Mouse (Mus musculus) forebrain, embryonic 16.5 days (tissue): ENCODE data around the gene Nr2f6. TPM values are rescaled to one million over a fixed set of nuclear protein-coding genes. Genes with fewer than 3 reads are reported as not detected.
A peak's percentile ranks its signal among the peaks of the same experiment; 100 is the strongest.

Source experiments
- ATAC-seq: fragments of 200-750 bp; cut with Nextera tagmentation; 2 replicates; pipeline ENCODE4 v1.8.0; 2017; ENCODE audit warnings: mild to moderate bottlenecking, moderate library complexity
- H3K27ac ChIP-seq: fragments of 300-500 bp; sonication (generic); 2 replicates; pipeline ENCODE4 v1.5.1; 2014; ENCODE audit warnings: low read length, control low read depth
- H3K27me3 ChIP-seq: fragments of 300-500 bp; sonication (generic); replicated peaks from 2 replicates; pipeline ENCODE4 v1.6.1; 2014; ENCODE audit warnings: low read length; ENCODE audit not compliant: control insufficient read depth, insufficient read depth
- H3K36me3 ChIP-seq: fragments of 300-500 bp; sonication (generic); 2 replicates; pipeline ENCODE4 v1.6.1; 2014; ENCODE audit not compliant: control insufficient read depth, insufficient read depth
- H3K4me1 ChIP-seq: fragments of 300-500 bp; sonication (generic); replicated peaks from 2 replicates; pipeline ENCODE4 v1.6.1; 2014; ENCODE audit warnings: low read length; ENCODE audit not compliant: control insufficient read depth, insufficient read depth
- H3K4me2 ChIP-seq: fragments of 300-500 bp; sonication (generic); 2 replicates; pipeline ENCODE4 v1.6.1; 2014; ENCODE audit warnings: mild to moderate bottlenecking, low read length, control low read depth
- H3K4me3 ChIP-seq: fragments of 300-500 bp; sonication (generic); replicated peaks from 2 replicates; pipeline ENCODE4 v1.5.1; 2014; ENCODE audit warnings: mild to moderate bottlenecking, low read length, control low read depth
- H3K9ac ChIP-seq: fragments of 300-500 bp; sonication (generic); replicated peaks from 2 replicates; pipeline ENCODE4 v1.6.1; 2014; ENCODE audit warnings: low read depth, low read length, control low read depth
- H3K9me3 ChIP-seq: fragments of 300-500 bp; sonication (generic); 2 replicates; pipeline ENCODE4 v1.6.1; 2016; ENCODE audit warnings: low read length; ENCODE audit not compliant: control insufficient read depth
- WGBS: fragments of 180-500 bp; shearing (Covaris S2); extraction: QIAGEN DNeasy Blood & Tissue Kit; methylation state at CpG from one replicate; pipeline ENCODE4 v1.1.7; 2014; 5-methylcytosine and 5-hydroxymethylcytosine counted together
- polyA plus RNA-seq: library from polyadenylated mRNA; unstranded; fragments of >200 nt; fragmentation: Nextera tagmentation; extraction: Ambion mirVana; gene quantifications from 2 replicates; pipeline ENCODE4 v1.2.1, GENCODE M21; 2015

The Nr2f6 gene
- polyA plus RNA-seq, 1 experiment from 2014 or later = 11.8 TPM

GRCm38 (mm10) chr8:71371236-71371848 is 10.4 kb downstream of the Nr2f6 start, which contains the start of gene Ocel1:
Ocel1 (plus strand) TSS chr8:71371298.
- peaks cover 25% of the 10 kb centered on the region for H3K4me1 ChIP-seq
- WGBS = under 1% methylated on average over 68 of the region's 68 CpGs
- peak; percentile 87 for ATAC-seq
- peak within 1 kb of the TSS; percentile 92 for H3K27ac ChIP-seq
- peak within 1 kb of the TSS; percentile 55 for H3K4me2 ChIP-seq
- H3K9ac ChIP-seq = peak within 1 kb of the TSS; percentile 73
- H3K36me3 ChIP-seq = no peaks in the 10 kb centered on the region
- H3K9me3 ChIP-seq = no peaks in the 10 kb centered on the region
- H3K4me3 ChIP-seq = peak within 1 kb of the TSS; percentile 89
- no peaks in the 10 kb centered on the region for H3K27me3 ChIP-seq

- Histone ChIP-seq H3K27ac (peak overlapping the region; percentile 92), H3K9ac (peak overlapping the region; percentile 73), H3K4me2 (peak overlapping the region; percentile 55), H3K27me3 (no peaks in the 10 kb centered on the region), H3K9me3 (no peaks in the 10 kb centered on the region), H3K36me3 (no peaks in the 10 kb centered on the region), H3K4me1 (peaks cover 23% of the 10 kb centered on the region), H3K4me3 (peak overlapping the region; percentile 89)
- WGBS = 19% methylated on average over 5 of the region's 5 CpGs
- no peak for ATAC-seq
These were observed 11.0 kb downstream of the Nr2f6 start for GRCm38 (mm10) chr8:71370711-71371235.

- H3K9me3 ChIP-seq = no peaks in the 10 kb centered on the region
- ATAC-seq = no peak
- no peak overlapping the region for H3K4me3 ChIP-seq
These were observed 12.6 kb downstream of the Nr2f6 start for GRCm38 (mm10) chr8:71369040-71369718.

GRCm38 (mm10) chr8:71368366-71368765 is 13.4 kb downstream of the Nr2f6 start:
- no peak for ATAC-seq
- Histone ChIP-seq H3K27me3 (no peaks in the 10 kb centered on the region), H3K27ac (no peak overlapping the region), H3K4me1 (peaks cover 18% of the 10 kb centered on the region), H3K4me2 (no peak overlapping the region), H3K4me3 (no peak overlapping the region), H3K9me3 (no peaks in the 10 kb centered on the region), H3K9ac (no peak overlapping the region), H3K36me3 (no peaks in the 10 kb centered on the region)

More at GRCm38 (mm10) chr8:71369040-71369718, 12.6 kb downstream of the Nr2f6 start:
- no peak overlapping the region for H3K4me2 ChIP-seq
- H3K9ac ChIP-seq = no peak overlapping the region
- no peak overlapping the region for H3K27ac ChIP-seq
- WGBS = 93% methylated on average over 10 of the region's 10 CpGs
- no peaks in the 10 kb centered on the region for H3K27me3 ChIP-seq
- no peaks in the 10 kb centered on the region for H3K36me3 ChIP-seq
- peaks cover 18% of the 10 kb centered on the region for H3K4me1 ChIP-seq

GRCm38 (mm10) chr8:71367529-71368176 is 14.1 kb downstream of the Nr2f6 start:
- Histone ChIP-seq H3K27ac (peak overlapping the region; percentile 80), H3K4me1 (peaks cover 18% of the 10 kb centered on the region), H3K36me3 (no peaks in the 10 kb centered on the region), H3K9ac (peak overlapping the region; percentile 57), H3K27me3 (no peaks in the 10 kb centered on the region), H3K4me3 (peak overlapping the region; percentile 52), H3K9me3 (no peaks in the 10 kb centered on the region), H3K4me2 (peak overlapping the region; percentile 84)
- WGBS = 51% methylated on average over 17 of the region's 17 CpGs
- ATAC-seq = no peak

- WGBS = under 1% methylated on average over 56 of the region's 56 CpGs
- H3K9me3 ChIP-seq = no peaks in the 10 kb centered on the region
- peak; percentile 80 for ATAC-seq
- peak within 1 kb of the TSS; percentile 52 for H3K4me3 ChIP-seq
- peak within 1 kb of the TSS; percentile 57 for H3K9ac ChIP-seq
- H3K27me3 ChIP-seq = no peaks in the 10 kb centered on the region
- no peaks in the 10 kb centered on the region for H3K36me3 ChIP-seq
- H3K27ac ChIP-seq = peak within 1 kb of the TSS; percentile 80
- H3K4me1 ChIP-seq = peaks cover 18% of the 10 kb centered on the region
- H3K4me2 ChIP-seq = peak within 1 kb of the TSS; percentile 84
These were observed 14.8 kb downstream of the Nr2f6 start, which contains the start of gene Use1 for GRCm38 (mm10) chr8:71366771-71367528. Use1 (plus strand) TSS chr8:71366848.

GRCm38 (mm10) chr8:71358026-71358425 is 23.7 kb downstream of the Nr2f6 start:
- 92% methylated on average over 3 of the region's 3 CpGs for WGBS
- Histone ChIP-seq H3K4me2 (no peak overlapping the region), H3K36me3 (peaks cover 13% of the 10 kb centered on the region), H3K9ac (no peak overlapping the region), H3K27ac (no peak overlapping the region), H3K9me3 (no peaks in the 10 kb centered on the region), H3K27me3 (no peaks in the 10 kb centered on the region), H3K4me3 (no peak overlapping the region), H3K4me1 (no peaks in the 10 kb centered on the region)
- ATAC-seq = no peak

GRCm38 (mm10) chr8:71351520-71351919 is 30.2 kb downstream of the Nr2f6 start:
- ATAC-seq = no peak
- no peaks in the 10 kb centered on the region for H3K4me1 ChIP-seq

More at GRCm38 (mm10) chr8:71351520-71351919, 30.2 kb downstream of the Nr2f6 start:
- Histone ChIP-seq H3K27me3 (no peaks in the 10 kb centered on the region), H3K9ac (no peak overlapping the region), H3K27ac (no peak overlapping the region), H3K4me2 (no peak overlapping the region), H3K4me3 (no peak overlapping the region), H3K36me3 (peaks cover 41% of the 10 kb centered on the region), H3K9me3 (no peaks in the 10 kb centered on the region)
- WGBS = 100% methylated on average over 1 of the region's 1 CpGs
